Mouse (Mus musculus) hindbrain, embryonic 10.5 days (tissue): ENCODE results near the gene Pml. TPM values are rescaled to one million over a fixed set of nuclear protein-coding genes. Genes with fewer than 3 reads are reported as not detected.
"Not testable (repeated sequence)": the region's sequence is repeated elsewhere in the genome, so short reads cannot be mapped to it uniquely, and the experiment has no call there.

ENCODE experiments used
- DNase-seq: peaks from one replicate; pipeline ENCODE4 v3.0.0-alpha.2; 2017; ENCODE audit warnings: low spot score
- H3K27ac ChIP-seq: fragments of 300-500 bp; sonication (generic); 2 replicates; pipeline ENCODE4 v1.5.1; 2016; ENCODE audit warnings: mild to moderate bottlenecking, moderate library complexity
- H3K27me3 ChIP-seq: fragments of 300-500 bp; sonication (generic); 2 replicates; pipeline ENCODE4 v1.6.1; 2016; ENCODE audit warnings: mild to moderate bottlenecking; ENCODE audit not compliant: poor library complexity, insufficient read depth, severe bottlenecking
- H3K36me3 ChIP-seq: fragments of 300-500 bp; sonication (generic); 2 replicates; pipeline ENCODE4 v1.6.1; 2016; ENCODE audit warnings: mild to moderate bottlenecking, moderate library complexity
- H3K4me1 ChIP-seq: fragments of 300-500 bp; sonication (generic); replicated peaks from 2 replicates; pipeline ENCODE4 v1.6.1; 2016; ENCODE audit warnings: mild to moderate bottlenecking
- H3K4me3 ChIP-seq: fragments of 300-500 bp; sonication (generic); 2 replicates; pipeline ENCODE4 v1.5.1; 2016; ENCODE audit warnings: mild to moderate bottlenecking, moderate library complexity
- H3K9me3 ChIP-seq: fragments of 300-500 bp; sonication (generic); 2 replicates; pipeline ENCODE4 v1.6.1; 2016; ENCODE audit warnings: mild to moderate bottlenecking, moderate library complexity
- WGBS: fragments of 180-500 bp; shearing (Covaris S2); methylation state at CpG from one replicate; pipeline ENCODE4 v1.1.7; 2016; 5-methylcytosine and 5-hydroxymethylcytosine counted together
- polyA plus RNA-seq: library from polyadenylated mRNA; unstranded; fragments of >200 nt; fragmentation: Nextera tagmentation; extraction: Ambion mirVana; gene quantifications from 2 replicates; pipeline ENCODE4 v1.2.1, GENCODE M21; 2016

The Pml gene
- polyA plus RNA-seq, 1 experiment from 2014 or later: 9.5 TPM

GRCm38 (mm10) chr9:58278821-58279723, 29.5 kb upstream of the Pml start:
- WGBS: 52% methylated on average over 4 of the region's 4 CpGs
- Histone ChIP-seq H3K9me3 (no peaks in the 10 kb centered on the region), H3K36me3 (no peaks in the 10 kb centered on the region), H3K27ac (no peak overlapping the region), H3K27me3 (no peaks in the 10 kb centered on the region), H3K4me1 (peaks cover 19% of the 10 kb centered on the region), H3K4me3 (no peak overlapping the region)
- DNase-seq: no peak

GRCm38 (mm10) chr9:58278313-58278712, 28.7 kb upstream of the Pml start:
- WGBS: 95% methylated on average over 4 of the region's 4 CpGs
- DNase-seq: no peak
- H3K27me3 ChIP-seq: no peaks in the 10 kb centered on the region
- H3K4me3 ChIP-seq: no peak overlapping the region
- H3K4me1 ChIP-seq: peaks cover 22% of the 10 kb centered on the region
- no peak overlapping the region for H3K27ac ChIP-seq
- no peaks in the 10 kb centered on the region for H3K36me3 ChIP-seq
- H3K9me3 ChIP-seq: no peaks in the 10 kb centered on the region

- no peaks in the 10 kb centered on the region for H3K27me3 ChIP-seq
- 44% methylated on average over 5 of the region's 5 CpGs for WGBS
- H3K4me1 ChIP-seq: peaks cover 22% of the 10 kb centered on the region
- no peak for DNase-seq
- no peak overlapping the region for H3K27ac ChIP-seq
- no peak overlapping the region for H3K4me3 ChIP-seq
- H3K9me3 ChIP-seq: no peaks in the 10 kb centered on the region
- no peaks in the 10 kb centered on the region for H3K36me3 ChIP-seq
These were observed 26.8 kb upstream of the Pml start for GRCm38 (mm10) chr9:58276346-58276745.

GRCm38 (mm10) chr9:58275797-58276196, 26.2 kb upstream of the Pml start:
- no peak for DNase-seq
- H3K27me3 ChIP-seq: no peaks in the 10 kb centered on the region
- H3K36me3 ChIP-seq: no peaks in the 10 kb centered on the region
- peak overlapping the region; percentile 72; the same call in 1 of the 2 replicates for H3K27ac ChIP-seq
- no peaks in the 10 kb centered on the region for H3K9me3 ChIP-seq
- WGBS: 86% methylated on average over 3 of the region's 3 CpGs
- H3K4me1 ChIP-seq: peaks cover 22% of the 10 kb centered on the region
- H3K4me3 ChIP-seq: no peak overlapping the region

GRCm38 (mm10) chr9:58275115-58275774, 25.7 kb upstream of the Pml start:
- peak overlapping the region; percentile 72 for H3K27ac ChIP-seq
- DNase-seq: peak; percentile 10

GRCm38 (mm10) chr9:58274626-58275025, 25.0 kb upstream of the Pml start:
- Histone ChIP-seq H3K27me3 (no peaks in the 10 kb centered on the region), H3K4me3 (no peak overlapping the region), H3K27ac (no peak overlapping the region), H3K36me3 (no peaks in the 10 kb centered on the region), H3K4me1 (peaks cover 22% of the 10 kb centered on the region), H3K9me3 (no peaks in the 10 kb centered on the region)
- 62% methylated on average over 3 of the region's 3 CpGs for WGBS
- no peak for DNase-seq

More at GRCm38 (mm10) chr9:58275115-58275774, 25.7 kb upstream of the Pml start:
- H3K4me3 ChIP-seq: no peak overlapping the region
- H3K9me3 ChIP-seq: no peaks in the 10 kb centered on the region
- WGBS: 36% methylated on average over 8 of the region's 8 CpGs
- H3K36me3 ChIP-seq: no peaks in the 10 kb centered on the region
- H3K27me3 ChIP-seq: no peaks in the 10 kb centered on the region
- peaks cover 22% of the 10 kb centered on the region for H3K4me1 ChIP-seq

- H3K27ac ChIP-seq: no peak overlapping the region
- no peak for DNase-seq
- H3K4me1 ChIP-seq: peaks cover 22% of the 10 kb centered on the region
- H3K36me3 ChIP-seq: no peaks in the 10 kb centered on the region
- H3K4me3 ChIP-seq: no peak overlapping the region
- H3K27me3 ChIP-seq: no peaks in the 10 kb centered on the region
- 82% methylated on average over 7 of the region's 7 CpGs for WGBS
- no peaks in the 10 kb centered on the region for H3K9me3 ChIP-seq
These were observed 24.6 kb upstream of the Pml start for GRCm38 (mm10) chr9:58274101-58274604.

GRCm38 (mm10) chr9:58272855-58273254, 23.3 kb upstream of the Pml start:
- no peaks in the 10 kb centered on the region for H3K9me3 ChIP-seq
- 78% methylated on average over 9 of the region's 9 CpGs for WGBS
- no peak overlapping the region for H3K4me3 ChIP-seq
- H3K36me3 ChIP-seq: no peaks in the 10 kb centered on the region
- peaks cover 22% of the 10 kb centered on the region for H3K4me1 ChIP-seq
- no peak for DNase-seq
- no peaks in the 10 kb centered on the region for H3K27me3 ChIP-seq
- H3K27ac ChIP-seq: no peak overlapping the region

- H3K27me3 ChIP-seq: no peaks in the 10 kb centered on the region
- DNase-seq: no peak
- no peaks in the 10 kb centered on the region for H3K36me3 ChIP-seq
- H3K4me3 ChIP-seq: no peak overlapping the region
- H3K27ac ChIP-seq: no peak overlapping the region
- 67% methylated on average over 2 of the region's 2 CpGs for WGBS
- peaks cover 22% of the 10 kb centered on the region for H3K4me1 ChIP-seq
- H3K9me3 ChIP-seq: no peaks in the 10 kb centered on the region
These were observed 22.5 kb upstream of the Pml start for GRCm38 (mm10) chr9:58272068-58272541.

- not testable (repeated sequence) for H3K9me3 ChIP-seq, H3K27ac ChIP-seq, H3K27me3 ChIP-seq, H3K36me3 ChIP-seq, H3K4me3 ChIP-seq, DNase-seq
- peaks cover 26% of the 10 kb centered on the region for H3K4me1 ChIP-seq
- 93% methylated on average over 9 of the region's 9 CpGs for WGBS
These were observed 22.0 kb upstream of the Pml start for GRCm38 (mm10) chr9:58271551-58271950.

- peaks cover 27% of the 10 kb centered on the region for H3K4me1 ChIP-seq
- DNase-seq: no peak
- 88% methylated on average over 3 of the region's 3 CpGs for WGBS
- H3K4me3 ChIP-seq: no peak overlapping the region
- no peaks in the 10 kb centered on the region for H3K27me3 ChIP-seq
- no peak overlapping the region for H3K27ac ChIP-seq
- no peaks in the 10 kb centered on the region for H3K9me3 ChIP-seq
- H3K36me3 ChIP-seq: no peaks in the 10 kb centered on the region
These were observed 21.5 kb upstream of the Pml start for GRCm38 (mm10) chr9:58271109-58271508.

GRCm38 (mm10) chr9:58270081-58270480, 20.5 kb upstream of the Pml start:
- Histone ChIP-seq H3K4me3 (no peak overlapping the region), H3K27me3 (no peaks in the 10 kb centered on the region), H3K4me1 (peaks cover 18% of the 10 kb centered on the region), H3K27ac (no peak overlapping the region), H3K36me3 (no peaks in the 10 kb centered on the region), H3K9me3 (no peaks in the 10 kb centered on the region)
- DNase-seq: no peak
- WGBS: 64% methylated on average over 3 of the region's 3 CpGs
